Mouse (Mus musculus) adrenal gland (tissue): Measurements from ENCODE around the gene Gm3238.
"Not testable (repeated sequence)": the region's sequence is repeated elsewhere in the genome, so short reads cannot be mapped to it uniquely, and the experiment has no call there.

Source experiments
- intact Hi-C: fragments of 180-260 bp; cut with DNase I; formaldehyde crosslinking; loops from one replicate; pipeline ENCODE4 v1.15.1; 2025
- long read RNA-seq, 2 experiments: library from polyadenylated mRNA; unstranded; transcript quantifications; one replicate each; pipeline ENCODE4 v2.0.0; 2020; ENCODE audit warnings: borderline replicate concordance in 1 of 2; ENCODE audit not compliant: insufficient replicate concordance in 1 of 2

Gene Gm3238
- long read RNA-seq, experiment 1, result 0 reads
- long read RNA-seq, experiment 2, result 0 reads

- intact Hi-C loops, result not testable (repeated sequence)
Measured at GRCm38 (mm10) chr10:77771225-77771624, at the start of gene Gm3238. Gene Gm3238 (minus strand): TSS chr10:77771325.

- intact Hi-C loops, result no loop called here
Measured at GRCm38 (mm10) chr10:77819203-77819602, 48.1 kb upstream of the Gm3238 start.

- intact Hi-C loops, result no loop called here
Measured at GRCm38 (mm10) chr10:77818523-77818922, 47.4 kb upstream of the Gm3238 start.

DNA sequence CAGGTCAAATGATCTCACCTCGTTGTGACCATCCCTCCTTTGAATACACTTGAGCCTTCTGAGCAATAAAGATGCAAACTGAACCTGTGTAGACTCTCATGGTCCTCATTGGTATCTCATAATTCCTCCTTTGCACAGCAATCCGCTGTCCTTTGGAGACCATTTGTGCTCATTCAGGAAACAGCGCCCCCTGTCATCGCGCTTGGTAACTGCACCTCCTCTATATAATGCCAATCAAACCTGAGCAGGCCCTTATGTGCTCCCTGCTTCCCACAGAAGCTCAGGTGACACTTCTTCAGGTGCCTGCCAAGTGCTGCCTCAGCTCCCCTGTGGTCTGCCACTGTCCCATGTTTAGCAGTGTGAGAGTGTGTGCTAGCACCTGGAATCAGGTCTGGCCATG, 44.4 kb upstream of the Gm3238 start:
- intact Hi-C loops, result no loop called here

DNA sequence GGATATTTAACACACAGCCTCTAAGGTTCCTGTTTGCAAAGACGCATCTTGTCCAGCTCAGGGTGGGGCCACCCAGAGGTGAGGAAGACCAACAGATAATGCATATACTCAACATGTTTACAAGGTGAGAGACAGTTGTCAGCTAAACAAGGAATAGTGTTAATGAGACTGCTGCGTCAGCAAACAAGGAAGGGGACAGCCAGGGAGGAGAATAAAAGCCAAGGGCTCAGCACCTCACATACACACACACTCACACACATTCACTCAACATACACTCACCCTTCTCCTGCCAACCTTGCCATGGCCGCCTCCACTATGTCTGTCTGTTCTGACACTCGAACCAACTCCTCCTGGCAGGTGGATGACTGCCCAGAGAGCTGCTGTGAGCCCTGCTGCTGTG, 43.3 kb upstream of the Gm3238 start, which contains the start of gene Gm2696:
Gene Gm2696, plus strand, starts transcription at position 301 of the 400 bp plus-strand sequence.
- intact Hi-C loops, result no loop called here

GRCm38 (mm10) chr10:77811743-77812142, 40.6 kb upstream of the Gm3238 start, which contains the start of gene Gm9507:
Gene Gm9507 (minus strand): TSS chr10:77811843.
- intact Hi-C loops, result no loop called here

GRCm38 (mm10) chr10:77804095-77804494, 33.0 kb upstream of the Gm3238 start:
- intact Hi-C loops, result no loop called here

GRCm38 (mm10) chr10:77798921-77799508, 27.9 kb upstream of the Gm3238 start, which contains the start of gene Gm19668:
Gene Gm19668 (minus strand): TSS chr10:77799133.
- intact Hi-C loops, result no loop called here

- intact Hi-C loops, result not testable (repeated sequence)
Measured at GRCm38 (mm10) chr10:77798164-77798920, 27.2 kb upstream of the Gm3238 start.

- intact Hi-C loops, result no loop called here
Measured at GRCm38 (mm10) chr10:77797677-77798076, 26.6 kb upstream of the Gm3238 start.

DNA sequence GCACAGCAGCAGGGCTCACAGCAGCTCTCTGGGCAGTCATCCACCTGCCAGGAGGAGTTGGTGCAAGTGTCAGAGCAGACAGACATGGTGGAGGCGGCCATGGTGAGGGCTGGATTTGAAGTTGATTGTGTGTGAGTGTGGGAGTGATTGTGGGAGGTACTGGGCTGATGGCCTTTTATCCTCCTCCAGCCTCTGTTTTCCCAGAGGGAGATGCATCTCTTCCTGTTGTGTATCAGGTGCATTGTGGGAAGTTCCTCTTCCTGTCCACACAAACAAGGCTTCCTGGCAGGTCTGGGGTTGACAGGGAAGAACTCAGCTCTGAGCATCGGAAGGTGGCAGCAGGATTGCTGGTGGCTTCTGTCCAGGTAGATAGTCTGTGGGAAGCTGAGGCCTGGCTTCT, 23.9 kb upstream of the Gm3238 start, which contains the start of gene Gm9639:
Gene Gm9639, minus strand, starts transcription at position 101 of the 400 bp plus-strand sequence.
- intact Hi-C loops, result no loop called here

- intact Hi-C loops, result no loop called here
Measured at GRCm38 (mm10) chr10:77788621-77789020, 17.5 kb upstream of the Gm3238 start.

- intact Hi-C loops, result not testable (repeated sequence)
Measured at GRCm38 (mm10) chr10:77787876-77788275, 16.8 kb upstream of the Gm3238 start, which contains the start of gene Gm7137. Gene Gm7137 (minus strand): TSS chr10:77788200.

DNA sequence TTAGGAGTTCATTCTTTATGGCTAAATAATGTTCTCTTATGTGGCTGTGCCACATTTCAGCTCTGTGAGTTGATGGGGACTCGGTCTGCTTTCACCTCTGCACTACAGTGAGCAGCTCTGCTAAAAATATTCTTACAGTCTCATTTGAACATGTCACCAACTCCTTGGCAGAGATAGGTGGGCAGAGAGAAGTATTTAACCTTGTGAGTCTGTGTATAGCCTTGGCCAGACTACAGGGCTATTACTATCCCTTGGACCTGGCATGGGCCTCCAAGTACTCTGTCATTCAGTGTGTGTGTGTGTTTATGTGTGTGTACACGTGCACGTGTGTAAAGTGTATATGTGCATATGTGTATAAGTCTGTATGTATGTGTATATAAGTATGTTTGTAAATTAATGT, 12.3 kb upstream of the Gm3238 start:
- intact Hi-C loops, result not testable (repeated sequence)

DNA sequence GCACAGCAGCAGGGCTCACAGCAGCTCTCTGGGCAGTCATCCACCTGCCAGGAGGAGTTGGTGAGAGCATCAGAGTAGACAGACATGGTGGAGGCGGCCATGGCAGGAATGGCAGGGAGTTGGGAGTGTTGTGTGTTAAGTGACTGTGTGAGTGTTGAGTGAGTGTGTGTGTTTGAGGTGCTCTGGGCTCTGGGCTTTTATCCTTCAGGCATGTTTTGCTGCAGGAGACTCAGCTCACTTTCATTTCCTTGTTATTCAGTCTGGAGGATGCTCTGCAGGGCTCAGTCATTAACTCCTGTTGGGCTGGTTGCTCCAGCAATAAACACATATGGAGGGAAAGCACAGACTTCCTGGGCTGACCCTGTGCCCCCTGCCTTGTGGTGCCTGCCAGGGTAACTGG, 11.3 kb upstream of the Gm3238 start, which contains the start of gene Gm3250:
Gene Gm3250, minus strand, starts transcription at position 101 of the 400 bp plus-strand sequence.
- intact Hi-C loops, result not testable (repeated sequence)

GRCm38 (mm10) chr10:77776844-77777243, 5.7 kb upstream of the Gm3238 start, which contains the start of gene Gm7138:
Gene Gm7138 (minus strand): TSS chr10:77776944.
- intact Hi-C loops, result not testable (repeated sequence)

DNA sequence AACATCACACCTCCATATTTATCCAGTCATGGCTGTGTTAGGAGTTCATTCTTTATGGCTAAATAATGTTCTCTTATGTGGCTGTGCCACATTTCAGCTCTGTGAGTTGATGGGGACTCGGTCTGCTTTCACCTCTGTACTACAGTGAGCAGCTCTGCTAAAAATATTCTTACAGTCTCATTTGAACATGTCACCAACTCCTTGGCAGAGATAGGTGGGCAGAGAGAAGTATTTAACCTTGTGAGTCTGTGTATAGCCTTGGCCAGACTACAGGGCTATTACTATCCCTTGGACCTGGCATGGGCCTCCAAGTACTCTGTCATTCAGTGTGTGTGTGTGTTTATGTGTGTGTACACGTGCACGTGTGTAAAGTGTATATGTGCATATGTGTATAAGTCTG, 1.0 kb upstream of the Gm3238 start:
- intact Hi-C loops, result not testable (repeated sequence)

DNA sequence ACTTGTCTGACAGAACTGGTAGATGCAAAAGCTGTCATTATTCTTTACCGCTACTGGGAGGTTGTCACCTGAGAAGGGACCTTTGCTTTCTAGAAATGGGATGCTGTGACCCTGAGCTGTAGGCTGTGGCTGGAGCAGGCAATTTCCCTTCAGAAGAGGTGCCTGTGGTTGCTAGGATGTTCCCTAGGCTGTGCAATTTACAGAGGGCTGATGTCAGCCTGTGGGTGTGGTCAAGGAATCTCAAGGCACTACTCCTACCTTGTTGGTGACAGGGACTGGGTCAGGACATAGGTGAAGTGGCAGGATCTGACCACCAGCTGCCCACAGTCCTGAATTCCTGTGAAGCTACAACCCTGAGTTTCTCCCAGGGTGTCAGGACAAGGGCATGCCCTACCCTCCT, 1.4 kb downstream of the Gm3238 start:
- intact Hi-C loops, result no loop called here

- intact Hi-C loops, result not testable (repeated sequence)
Measured at GRCm38 (mm10) chr10:77759582-77759981, 11.5 kb downstream of the Gm3238 start, which contains the start of gene Gm3233. Gene Gm3233 (minus strand): TSS chr10:77759682.

DNA sequence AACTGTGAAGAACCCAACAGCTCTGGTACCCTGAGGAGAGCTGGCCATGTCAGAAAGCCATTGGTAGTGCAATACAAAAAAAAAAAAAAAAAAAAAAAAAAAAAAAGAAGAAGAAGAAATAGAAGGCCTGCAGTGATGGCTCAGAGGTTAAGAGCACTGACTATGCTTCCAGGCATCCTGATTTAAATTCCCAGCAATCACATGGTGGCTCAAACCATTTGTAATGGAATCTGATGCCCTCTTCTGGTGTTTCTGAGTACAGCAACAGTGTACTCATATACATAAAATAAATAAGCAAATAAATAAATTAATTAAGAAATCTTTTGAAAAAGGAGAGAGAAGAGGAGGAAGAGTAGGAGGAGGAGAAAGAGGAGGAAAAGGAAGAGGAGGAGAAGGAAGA, 17.7 kb downstream of the Gm3238 start:
- intact Hi-C loops, result no loop called here

- intact Hi-C loops, result not testable (repeated sequence)
Measured at GRCm38 (mm10) chr10:77752312-77752711, 18.8 kb downstream of the Gm3238 start.

- intact Hi-C loops, result not testable (repeated sequence)
Measured at GRCm38 (mm10) chr10:77751254-77751653, 19.9 kb downstream of the Gm3238 start, which contains the start of gene Gm9736. Gene Gm9736 (minus strand): TSS chr10:77751354.
